Mouse (Mus musculus) adrenal gland, postnatal 4 days (tissue): Measurements from ENCODE around the gene Ankar. TPM values are rescaled to one million over a fixed set of nuclear protein-coding genes. Genes with fewer than 3 reads are reported as not detected.

Experiments used
- DNase-seq, 2 experiments: peaks; one replicate each; pipeline ENCODE4 v3.0.0; 2021 to 2022; ENCODE audit warnings: low spot score in 2 of 2, mixed read lengths in 2 of 2
- total RNA-seq, 2 experiments: library from RNA; stranded (reverse); gene quantifications; 2 replicates each; pipeline ENCODE4 v1.2.3; 2021

Gene Ankar
- total RNA-seq, 2 experiments from 2014 or later, result not detected

DNA sequence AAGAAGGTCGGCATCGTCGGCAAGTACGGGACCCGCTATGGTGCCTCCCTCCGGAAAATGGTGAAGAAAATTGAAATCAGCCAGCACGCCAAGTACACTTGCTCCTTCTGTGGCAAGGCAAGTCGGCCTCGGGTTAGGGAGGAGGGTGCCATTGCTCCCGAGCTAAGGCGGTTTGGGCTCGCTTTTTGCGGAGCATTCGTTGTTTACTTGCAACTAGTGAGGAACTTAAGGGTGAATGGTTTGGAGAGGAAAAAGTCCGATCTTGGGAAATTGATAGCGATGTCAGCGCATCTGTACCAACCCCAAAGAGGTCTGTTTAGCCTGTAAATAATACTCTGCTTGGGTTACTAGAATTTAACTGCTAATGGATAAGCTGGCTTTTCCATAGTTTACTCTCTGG lies 11.3 kb upstream of the Ankar start:
- no peak for DNase-seq

GRCm38 (mm10) chr1:72710753-72711653 lies 10.6 kb upstream of the Ankar start, which contains the start of gene Rpl37a:
Rpl37a (plus strand) TSS chr1:72711290.
- peak; percentile 88 to 89 for DNase-seq

DNA sequence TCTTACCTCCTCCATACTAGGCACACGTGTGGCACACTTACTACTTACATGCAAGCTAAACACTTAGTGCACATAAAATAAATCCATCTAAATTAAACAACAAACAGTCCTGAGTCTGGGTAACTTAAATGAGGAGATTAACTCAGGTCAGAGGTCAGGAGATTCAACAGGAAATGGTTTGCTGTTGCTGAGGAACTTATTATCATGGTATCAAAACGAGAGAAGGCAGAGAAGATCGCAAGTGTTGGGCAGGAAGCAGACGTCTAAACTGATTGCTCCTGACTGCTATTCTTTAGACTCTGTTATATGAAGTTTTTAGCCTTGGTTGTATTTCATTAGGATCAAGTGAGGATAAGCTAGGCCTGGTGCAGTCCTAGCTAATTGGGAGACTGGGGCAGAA lies 7.1 kb upstream of the Ankar start:
- DNase-seq, result no peak

GRCm38 (mm10) chr1:72698651-72699050 lies 1.7 kb downstream of the Ankar start:
- DNase-seq, result no peak

GRCm38 (mm10) chr1:72696256-72696655 lies 4.1 kb downstream of the Ankar start:
- DNase-seq, result no peak

- no peak for DNase-seq
Observed at GRCm38 (mm10) chr1:72673070-72673469, 27.3 kb downstream of the Ankar start.

- DNase-seq, result no peak
Observed at GRCm38 (mm10) chr1:72640658-72641410, 59.5 kb downstream of the Ankar start.

DNA sequence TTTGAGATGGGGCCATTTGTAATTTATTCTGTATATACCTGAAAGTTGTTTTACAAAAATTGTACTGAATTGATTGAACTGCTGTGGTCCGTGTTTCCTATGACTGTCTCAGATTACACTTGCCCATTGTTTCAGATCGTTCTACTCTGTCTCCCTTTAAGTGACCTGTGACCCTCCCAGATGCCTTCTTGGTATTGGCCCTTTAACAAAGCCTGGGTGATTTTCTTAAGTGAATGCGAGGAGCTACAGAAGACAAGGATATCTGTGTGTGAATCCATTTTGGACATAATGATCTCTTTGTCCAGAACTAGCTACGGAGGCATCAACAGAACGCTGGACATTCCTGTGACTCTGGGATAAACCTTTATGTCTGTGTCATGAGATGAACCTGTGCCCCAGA lies 65.2 kb downstream of the Ankar start:
- no peak for DNase-seq

- no peak for DNase-seq
Observed at GRCm38 (mm10) chr1:72612172-72612571, 88.2 kb downstream of the Ankar start.

GRCm38 (mm10) chr1:72609887-72610877 lies 90.2 kb downstream of the Ankar start:
- no peak for DNase-seq

GRCm38 (mm10) chr1:72609129-72609528 lies 91.2 kb downstream of the Ankar start:
- no peak for DNase-seq

GRCm38 (mm10) chr1:72606186-72606673 lies 94.1 kb downstream of the Ankar start:
- no peak for DNase-seq

DNA sequence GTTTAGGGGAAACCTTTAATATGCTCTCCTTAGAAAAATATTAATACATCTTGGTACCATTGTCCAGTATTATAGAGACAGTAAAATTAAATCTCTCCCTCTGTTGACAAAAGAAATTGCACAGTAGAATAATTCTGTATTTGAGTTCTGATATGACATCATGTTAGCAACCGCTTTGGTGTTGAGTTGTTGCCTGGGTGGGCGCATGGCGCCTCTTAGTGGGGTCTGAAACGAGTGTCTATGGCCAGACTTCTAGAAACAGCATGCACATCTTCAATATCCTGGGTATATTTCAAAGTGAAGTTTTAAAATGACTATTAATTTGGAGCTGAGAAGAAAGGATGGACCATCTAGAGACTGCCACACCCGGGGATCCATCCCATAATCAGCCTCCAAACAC lies 97.6 kb downstream of the Ankar start:
- no peak for DNase-seq

DNA sequence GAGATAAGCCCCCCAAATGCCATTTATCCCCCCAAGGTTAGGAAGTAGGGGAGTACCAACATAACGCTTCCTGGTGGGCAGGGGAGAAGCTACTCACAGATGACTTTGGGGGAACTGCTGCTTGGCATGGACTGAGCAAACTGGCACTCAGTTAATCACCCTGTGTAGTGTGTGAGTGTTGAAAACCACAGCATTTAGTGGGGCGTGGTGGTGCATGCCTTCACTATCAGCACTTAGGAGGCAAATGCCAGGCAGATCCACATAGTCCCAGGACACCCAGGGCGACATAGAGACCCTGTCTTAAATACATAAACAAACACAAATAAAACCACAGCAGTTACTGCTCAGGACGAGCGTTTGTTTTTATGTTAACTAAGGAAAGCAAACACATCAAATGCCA lies 98.2 kb downstream of the Ankar start:
- no peak for DNase-seq

DNA sequence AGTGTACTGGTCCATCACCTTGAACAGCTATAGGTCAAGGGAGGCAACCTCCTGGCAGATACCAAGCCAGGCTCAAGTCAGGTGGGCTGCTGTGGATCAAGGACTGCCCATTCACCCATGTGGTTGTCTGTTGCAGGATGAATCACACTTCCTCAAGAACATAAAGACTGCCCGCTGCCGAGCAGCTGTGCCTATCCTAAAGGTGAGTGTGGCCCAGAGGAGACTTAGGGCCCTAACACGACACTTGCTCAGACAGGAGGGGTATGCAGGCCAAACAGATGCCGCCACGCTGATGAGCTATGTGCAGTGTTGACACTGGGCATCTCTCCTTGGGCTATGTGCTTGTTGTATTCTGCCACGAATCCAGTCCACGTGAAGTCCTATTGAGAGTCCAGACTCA lies 99.1 kb downstream of the Ankar start:
- DNase-seq, result no peak

DNA sequence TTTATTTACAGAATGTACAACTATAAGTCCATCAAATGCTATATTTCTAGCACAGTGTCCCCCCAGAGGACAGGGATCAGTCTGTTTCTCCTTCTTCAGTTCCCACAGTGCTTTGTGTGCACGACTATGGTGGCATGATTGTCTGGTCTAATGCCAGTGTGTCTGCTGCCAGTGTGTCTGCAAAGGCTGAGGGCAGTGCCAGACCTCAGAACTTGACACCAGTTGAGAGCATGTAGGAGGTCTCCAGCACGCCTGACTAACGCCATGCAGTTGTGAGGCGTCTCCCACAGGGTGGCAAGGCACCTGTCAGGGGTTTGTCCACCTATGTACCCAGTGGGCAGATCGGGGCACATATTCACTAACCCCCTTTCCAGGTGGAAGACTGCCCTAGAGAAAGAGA lies 99.6 kb downstream of the Ankar start:
- no peak for DNase-seq

DNA sequence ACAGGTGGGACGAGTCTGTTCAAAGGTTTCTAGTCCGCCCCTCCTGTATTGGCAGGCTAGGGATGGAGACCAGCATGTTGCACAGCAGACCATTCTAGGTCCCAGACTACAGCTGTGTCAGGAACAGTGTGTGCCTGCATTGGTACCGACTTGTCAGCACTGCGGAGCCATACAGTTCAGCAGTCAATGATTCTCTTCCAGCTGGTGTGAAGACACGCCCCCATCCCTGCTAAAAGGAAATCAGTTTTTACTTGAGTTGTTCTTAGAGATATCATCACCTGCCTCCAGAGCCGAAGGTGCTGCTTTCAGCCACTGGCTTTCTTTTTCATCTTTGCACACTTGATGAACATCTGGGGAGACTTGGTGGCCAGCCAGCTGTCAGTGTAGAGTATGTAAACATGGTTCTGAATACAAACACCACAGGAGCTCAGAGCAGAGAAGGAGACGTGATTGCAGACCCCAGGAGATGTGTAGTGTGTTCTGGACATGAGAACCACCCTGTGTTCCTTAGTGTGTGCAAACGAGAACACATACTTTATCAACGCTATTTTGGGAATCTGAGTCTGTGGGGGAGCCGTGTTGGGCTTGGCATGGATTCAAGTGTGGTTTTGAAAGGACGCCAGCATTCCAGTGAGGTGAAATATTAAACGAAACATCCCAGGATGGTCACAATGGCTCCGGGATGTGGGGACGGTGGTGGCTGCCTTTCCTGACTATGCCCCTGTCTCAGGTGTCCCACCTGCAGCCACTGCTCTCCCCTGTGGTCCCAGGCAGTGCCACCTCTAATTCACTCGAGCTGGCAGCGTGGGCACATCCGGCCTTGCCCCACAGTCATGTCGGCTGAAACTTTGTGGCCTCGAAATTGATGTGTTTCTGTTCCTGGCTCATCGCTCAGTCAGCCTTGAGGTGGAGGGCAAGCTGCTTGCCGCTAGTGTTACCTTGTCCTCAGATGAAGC lies 101.0 kb downstream of the Ankar start:
- peak; percentile 25 to 44 for DNase-seq

- no peak for DNase-seq
Observed at GRCm38 (mm10) chr1:72596231-72596630, 104.1 kb downstream of the Ankar start.

DNA sequence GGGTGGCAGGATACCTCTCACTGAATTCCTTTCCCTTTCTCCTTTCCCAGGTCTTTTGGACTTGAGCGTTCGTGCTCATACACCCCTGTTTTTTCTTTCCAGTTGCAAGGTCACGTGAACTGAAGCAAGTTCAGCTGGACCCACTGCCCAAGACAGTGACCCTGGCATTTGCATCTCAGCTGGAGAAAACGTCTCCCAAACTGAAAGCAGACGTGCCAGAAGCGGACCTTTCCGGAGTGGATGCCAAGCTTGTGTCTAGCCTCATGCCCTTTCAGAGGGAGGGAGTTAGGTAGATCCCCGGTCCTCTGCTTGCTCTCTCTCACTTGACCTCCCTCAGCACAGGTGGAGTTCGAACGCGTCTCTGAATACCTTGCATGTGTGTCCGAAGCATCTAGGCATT lies 104.7 kb downstream of the Ankar start:
- no peak for DNase-seq
